Mouse (Mus musculus) kidney, adult 2 months (tissue): Measurements from ENCODE around the gene Ern1. TPM values are rescaled to one million over a fixed set of nuclear protein-coding genes. Genes with fewer than 3 reads are reported as not detected.

Source experiments
- DNase-seq: peaks from one replicate; pipeline ENCODE4 v3.0.0; 2021
- H3K27ac ChIP-seq: fragments of 200-500 bp; 2 replicates; pipeline ENCODE4 v1.5.1; 2012; ENCODE audit warnings: low read depth, low read length, control low read depth, inconsistent platforms; ENCODE audit not compliant: insufficient read depth
- H3K27me3 ChIP-seq: fragments of 200-500 bp; replicated peaks from 2 replicates; pipeline ENCODE4 v1.6.1; 2012; ENCODE audit warnings: mild to moderate bottlenecking, moderate library complexity, low read length, inconsistent platforms; ENCODE audit not compliant: control insufficient read depth, insufficient read depth
- H3K36me3 ChIP-seq: fragments of 200-500 bp; 2 replicates; pipeline ENCODE4 v1.6.1; 2012; ENCODE audit warnings: mild to moderate bottlenecking, moderate library complexity, low read length, inconsistent platforms; ENCODE audit not compliant: control insufficient read depth, insufficient read depth
- H3K4me1 ChIP-seq: fragments of 200-500 bp; 2 replicates; pipeline ENCODE4 v1.6.1; 2011; ENCODE audit warnings: low read length; ENCODE audit not compliant: control insufficient read depth, insufficient read depth
- H3K4me3 ChIP-seq: fragments of 200-500 bp; 2 replicates; pipeline ENCODE4 v1.5.1; 2011; ENCODE audit warnings: mild to moderate bottlenecking, low read depth, low read length, control low read depth; ENCODE audit not compliant: insufficient read depth
- CTCF ChIP-seq: fragments of 200-500 bp; conservative IDR thresholded peaks from 2 replicates; pipeline ENCODE4 v1.5.1; 2011; ENCODE audit warnings: low read depth, mild to moderate bottlenecking, control low read depth, low read length, moderate library complexity, mixed read lengths; ENCODE audit not compliant: insufficient read depth, insufficient read length
- POLR2A ChIP-seq: fragments of 200-500 bp; IDR thresholded peaks from one replicate; pipeline ENCODE4 v1.6.1; 2011; ENCODE audit warnings: low read depth, low read length, control low read depth
- WGBS: fragments of 180-500 bp; shearing (Covaris S2); methylation state at CpG from one replicate; pipeline ENCODE4 v1.1.7; 2018; 5-methylcytosine and 5-hydroxymethylcytosine counted together
- polyA plus RNA-seq: library from polyadenylated mRNA; depleted of rRNA; stranded (reverse); fragments of >200 nt; gene quantifications from 2 replicates; pipeline ENCODE4 v1.2.3, GENCODE M21; 2012

Ern1 gene
- polyA plus RNA-seq, 1 experiment = 12.6 TPM

DNA sequence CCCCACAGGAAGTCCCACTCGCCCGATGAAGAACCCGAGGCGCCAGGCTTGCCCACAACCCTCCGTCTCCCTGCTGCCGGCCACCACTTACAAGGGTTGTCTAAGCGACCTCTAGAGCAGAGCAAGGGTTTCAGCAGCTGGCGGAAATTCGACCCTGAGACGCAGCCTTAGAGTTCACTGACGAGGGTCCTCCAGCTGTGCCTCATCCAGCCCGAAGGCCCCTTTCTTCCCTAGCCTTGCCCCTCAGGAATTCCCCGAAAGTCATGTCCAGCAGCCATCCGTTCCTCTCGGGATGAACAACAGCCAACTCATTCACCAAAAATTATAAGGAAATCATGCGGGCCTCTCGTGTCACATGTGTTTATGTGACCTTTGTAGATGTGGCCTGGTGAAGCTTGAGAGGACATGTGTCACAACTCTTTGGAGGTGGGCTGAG is 492 bp upstream of the Ern1 start:
- Histone ChIP-seq H3K27me3 (no peaks in the 10 kb centered on the region), H3K4me1 (peaks cover 2% of the 10 kb centered on the region; the same call in 1 of the 2 replicates), H3K36me3 (no peaks in the 10 kb centered on the region), H3K4me3 (peak overlapping the region; percentile 45), H3K27ac (peak overlapping the region; percentile 18; the same call in 1 of the 2 replicates)
- TF ChIP-seq CTCF (no peak), POLR2A (no peak)
- WGBS = 10% methylated on average over 17 of the region's 17 CpGs
- DNase-seq = no peak

DNA sequence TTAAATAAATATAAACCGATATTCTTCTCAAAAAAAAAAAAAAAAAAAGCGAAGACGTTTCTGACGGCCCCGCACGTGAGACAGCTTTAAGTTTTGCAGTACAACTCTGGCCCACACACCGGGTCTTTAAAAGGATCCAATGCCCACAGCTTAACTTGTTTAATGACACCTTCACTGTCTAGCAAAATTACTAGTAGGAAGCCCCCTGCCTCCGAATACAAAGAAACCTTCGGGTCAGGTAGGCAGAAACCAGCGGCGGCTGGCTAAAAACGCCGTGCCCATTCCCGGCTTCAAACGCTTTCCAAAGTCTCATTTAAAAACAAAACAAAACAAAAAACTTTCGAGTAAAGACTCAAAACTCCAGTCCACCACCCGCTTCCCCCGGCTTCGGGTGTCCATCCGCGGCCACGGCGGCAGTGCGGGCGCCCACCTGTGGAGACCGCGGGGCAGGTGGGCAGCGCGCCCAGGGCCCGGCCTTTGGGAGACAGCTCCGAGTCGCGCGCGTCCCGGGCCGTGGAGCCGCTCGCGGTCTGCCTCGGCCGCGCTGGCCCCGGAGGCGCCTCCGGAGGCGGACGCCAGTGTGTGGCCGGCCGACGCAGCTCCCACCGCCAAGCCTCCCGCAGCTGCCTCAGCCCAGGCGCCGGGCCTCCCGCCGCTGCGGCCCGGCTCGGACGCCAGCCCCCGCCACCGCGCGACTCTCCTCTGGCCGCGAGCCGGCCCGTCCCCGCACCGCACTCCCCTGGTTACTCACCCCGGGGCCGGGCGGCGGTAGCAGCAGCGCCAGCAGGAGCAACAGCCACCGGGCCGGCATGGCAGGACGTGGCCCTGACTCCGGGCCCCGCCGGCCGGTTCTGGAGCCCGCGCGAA is 553 bp downstream of the Ern1 start:
- no peaks in the 10 kb centered on the region for H3K36me3 ChIP-seq
- peaks cover 2% of the 10 kb centered on the region; the same call in 1 of the 2 replicates for H3K4me1 ChIP-seq
- H3K27ac ChIP-seq = peak overlapping the region; percentile 60
- TF ChIP-seq CTCF (no peak), POLR2A (no peak)
- DNase-seq = peak; percentile 68
- 1% methylated on average over 84 of the region's 86 CpGs for WGBS
- no peaks in the 10 kb centered on the region for H3K27me3 ChIP-seq
- peak overlapping the region; percentile 77 for H3K4me3 ChIP-seq

DNA sequence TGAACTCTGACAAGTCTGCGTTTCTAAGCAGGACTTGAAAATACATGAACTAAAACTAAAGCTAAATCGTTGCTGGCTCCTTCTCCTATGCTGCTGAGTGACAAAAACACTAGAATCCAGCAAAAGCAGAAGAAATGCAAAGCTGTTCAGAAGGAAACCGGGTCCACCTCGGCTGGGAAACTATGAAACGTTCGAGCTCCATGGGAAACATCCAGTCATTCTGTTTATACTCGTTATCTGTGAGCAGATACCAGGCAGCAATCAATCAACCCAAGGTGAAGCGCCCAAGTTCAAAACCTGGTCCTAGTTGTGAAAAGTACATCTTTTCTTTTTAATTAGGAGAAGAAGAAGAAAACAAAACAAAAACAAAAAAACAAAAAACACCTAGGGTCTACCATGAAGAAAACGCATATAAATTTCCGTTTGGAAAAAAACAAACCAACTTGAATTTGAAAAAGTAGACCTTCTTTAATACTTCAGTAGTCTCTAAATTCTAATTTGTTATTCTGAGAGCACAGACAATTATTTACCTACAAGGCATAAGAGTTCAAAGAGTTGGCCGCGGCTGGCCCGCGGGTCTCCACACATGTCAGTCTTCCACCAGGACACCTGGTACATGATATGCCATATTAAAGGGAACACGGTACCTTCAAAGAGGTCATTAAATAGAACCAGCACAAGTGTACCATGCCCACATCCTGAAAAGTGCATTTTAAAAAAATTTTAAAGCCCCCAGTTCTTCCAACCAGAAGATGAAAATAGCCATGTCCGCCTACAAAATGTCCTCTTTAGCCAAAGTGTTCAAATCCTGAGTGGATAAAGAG is 1.4 kb downstream of the Ern1 start:
- no peak for DNase-seq
- Histone ChIP-seq H3K36me3 (no peaks in the 10 kb centered on the region), H3K4me1 (peaks cover 2% of the 10 kb centered on the region; the same call in 1 of the 2 replicates), H3K27me3 (no peaks in the 10 kb centered on the region), H3K4me3 (peak overlapping the region; percentile 28; the same call in 1 of the 2 replicates), H3K27ac (no peak overlapping the region)
- TF ChIP-seq CTCF (no peak), POLR2A (no peak)
- 41% methylated on average over 16 of the region's 16 CpGs for WGBS

DNA sequence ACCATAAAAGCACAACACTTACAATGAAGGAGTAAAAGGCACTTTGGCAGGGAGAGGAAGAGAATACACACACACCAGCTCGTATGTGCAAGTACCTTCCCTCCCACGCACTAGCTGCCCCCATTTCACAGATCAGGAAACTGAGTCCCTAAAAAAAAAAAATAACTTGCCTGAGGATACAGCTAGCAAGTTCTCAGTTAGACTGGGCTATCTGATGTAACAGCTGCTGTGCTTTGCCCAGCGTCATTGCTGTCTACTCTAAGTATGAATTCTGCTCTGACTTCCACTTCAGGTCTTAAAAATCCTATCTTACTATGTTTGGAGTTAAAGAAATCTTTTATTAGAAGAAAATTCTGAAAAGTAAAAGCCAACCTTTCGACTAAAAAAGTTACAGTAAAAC is 2.0 kb downstream of the Ern1 start:
- no peaks in the 10 kb centered on the region for H3K36me3 ChIP-seq
- WGBS = 86% methylated on average over 4 of the region's 4 CpGs

DNA sequence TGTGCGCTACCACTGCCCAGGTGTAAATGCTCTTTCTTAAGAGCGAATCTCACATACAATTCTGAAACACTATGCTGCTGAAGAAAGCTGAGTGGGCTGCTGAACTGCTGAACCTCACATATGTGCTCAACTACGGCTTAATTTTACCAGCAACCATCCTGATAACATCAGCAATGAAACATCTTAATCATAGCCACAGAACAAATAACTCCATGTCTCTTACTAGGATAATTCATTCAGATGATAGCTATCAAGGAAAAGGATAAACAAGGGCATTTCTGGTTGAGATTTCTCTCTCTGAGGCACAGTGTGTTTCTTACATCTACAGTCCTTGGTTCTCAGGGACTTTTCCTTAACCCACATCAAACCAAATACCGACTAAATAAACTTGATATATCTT is 2.8 kb downstream of the Ern1 start:
- 91% methylated on average over 4 of the region's 4 CpGs for WGBS
- no peak for TF ChIP-seq POLR2A
- TF ChIP-seq CTCF = no peak
- H3K27ac ChIP-seq = no peak overlapping the region

More for the DNA sequence above, 2.0 kb downstream of the Ern1 start:
- peaks cover 2% of the 10 kb centered on the region; the same call in 1 of the 2 replicates for H3K4me1 ChIP-seq
- no peak for DNase-seq
- H3K4me3 ChIP-seq = no peak overlapping the region
- H3K27me3 ChIP-seq = no peaks in the 10 kb centered on the region
- H3K27ac ChIP-seq = no peak overlapping the region
- TF ChIP-seq POLR2A = no peak
- TF ChIP-seq CTCF = no peak

DNA sequence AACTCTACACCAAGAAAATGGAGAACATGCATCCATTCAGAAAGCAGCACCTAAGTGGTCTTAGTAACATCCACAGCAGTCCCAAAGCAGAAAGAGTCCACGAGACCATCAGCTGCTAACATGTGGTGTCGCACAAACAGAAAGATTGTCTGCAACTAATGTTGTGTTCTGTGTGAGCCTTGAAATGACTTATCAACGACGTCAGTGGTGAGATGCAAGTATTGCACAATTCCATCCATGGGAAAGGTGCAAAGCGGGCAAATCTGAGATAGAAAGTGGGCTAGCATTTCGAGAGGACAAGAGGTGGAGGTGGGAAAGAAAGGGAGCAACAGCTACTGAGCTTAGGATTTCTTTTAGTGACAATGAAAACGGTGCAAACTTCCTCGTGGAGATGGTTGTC is 4.8 kb downstream of the Ern1 start:
- 90% methylated on average over 8 of the region's 8 CpGs for WGBS
- H3K4me3 ChIP-seq = no peak overlapping the region
- no peak for TF ChIP-seq CTCF
- TF ChIP-seq POLR2A = no peak
- DNase-seq = no peak
- no peak overlapping the region for H3K27ac ChIP-seq
- H3K4me1 ChIP-seq = peaks cover 11% of the 10 kb centered on the region
- no peaks in the 10 kb centered on the region for H3K36me3 ChIP-seq
- no peaks in the 10 kb centered on the region for H3K27me3 ChIP-seq

More for the DNA sequence above, 2.8 kb downstream of the Ern1 start:
- DNase-seq = no peak
- Histone ChIP-seq H3K4me3 (no peak overlapping the region), H3K4me1 (peaks cover 7% of the 10 kb centered on the region), H3K36me3 (no peaks in the 10 kb centered on the region), H3K27me3 (no peaks in the 10 kb centered on the region)
